18 mouse cellular contexts compared by ENCODE assay signal in genomic region chr5:63132552-63132951, GRCm38 (mm10).
DNase-seq lines count a peak whose midpoint lies in the region; ATAC-seq lines count a peak whose summit lies in the region.
"Had no signal": no experiment of that assay in that cellular context is flagged by ENCODE, and none has a peak within 500 bp of the region (broad histone marks: within the 10 kb centered on the region; RNA-seq: fewer than 3 reads in every experiment).

No protein-coding gene starts in this region.

- no peak overlapping the region for H3K27ac ChIP-seq in embryonic facial prominence, embryonic 11.5 days (replicated peaks; ENCODE audit: low read depth, low read length)
- no peak overlapping the region for H3K27ac ChIP-seq in embryonic facial prominence, embryonic 10.5 days (replicated peaks)
- no peak overlapping the region for H3K27ac ChIP-seq in liver, embryonic 11.5 days (ENCODE audit: low read depth, low read length)
- H3K27ac ChIP-seq: forebrain, embryonic 13.5 days had no signal

- no peak overlapping the region for H3K4me2 ChIP-seq in embryonic facial prominence, embryonic 11.5 days (ENCODE audit: low read depth, low read length)
- no peak overlapping the region for H3K4me2 ChIP-seq in liver, embryonic 11.5 days
- H3K4me2 ChIP-seq: forebrain, embryonic 13.5 days; lung, embryonic 14.5 days had no signal

- H3K27me3 ChIP-seq in embryonic facial prominence, embryonic 11.5 days (ENCODE audit: control insufficient read depth, insufficient read depth, low read length), result no peaks in the 10 kb centered on the region
- H3K27me3 ChIP-seq in embryonic facial prominence, embryonic 10.5 days (replicated peaks; ENCODE audit: low read depth, poor library complexity, severe bottlenecking), result no peaks in the 10 kb centered on the region
- H3K27me3 ChIP-seq in liver, embryonic 11.5 days (replicated peaks; ENCODE audit: control insufficient read depth, insufficient read depth, low read length), result no peaks in the 10 kb centered on the region
- H3K27me3 ChIP-seq: forebrain, embryonic 13.5 days had no signal

- H3K4me1 ChIP-seq in embryonic facial prominence, embryonic 11.5 days (ENCODE audit: control insufficient read depth, insufficient read depth, low read length), result no peaks in the 10 kb centered on the region
- H3K4me1 ChIP-seq in embryonic facial prominence, embryonic 10.5 days, result no peaks in the 10 kb centered on the region
- no peaks in the 10 kb centered on the region for H3K4me1 ChIP-seq in liver, embryonic 11.5 days (replicated peaks; ENCODE audit: control insufficient read depth, insufficient read depth, low read length)
- H3K4me1 ChIP-seq: forebrain, embryonic 13.5 days had no signal

- ATAC-seq in embryonic facial prominence, embryonic 11.5 days (replicated peaks; ENCODE audit: insufficient number of reproducible peaks, low FRiP score, low TSS enrichment, low read depth), result no peak
- no peak for ATAC-seq in liver, embryonic 11.5 days (replicated peaks; ENCODE audit: low FRiP score)
- ATAC-seq: forebrain, embryonic 13.5 days had no signal

- no peaks in the 10 kb centered on the region for H3K9me3 ChIP-seq in embryonic facial prominence, embryonic 11.5 days (replicated peaks; ENCODE audit: control insufficient read depth, low read length)
- no peaks in the 10 kb centered on the region for H3K9me3 ChIP-seq in embryonic facial prominence, embryonic 10.5 days
- no peaks in the 10 kb centered on the region for H3K9me3 ChIP-seq in liver, embryonic 11.5 days (ENCODE audit: control insufficient read depth, low read length)
- H3K9me3 ChIP-seq: forebrain, embryonic 13.5 days had no signal

- H3K36me3 ChIP-seq in embryonic facial prominence, embryonic 11.5 days (replicated peaks; ENCODE audit: control insufficient read depth, insufficient read depth, low read depth, low read length), result no peaks in the 10 kb centered on the region
- H3K36me3 ChIP-seq in embryonic facial prominence, embryonic 10.5 days (replicated peaks), result no peaks in the 10 kb centered on the region
- H3K36me3 ChIP-seq in liver, embryonic 11.5 days (ENCODE audit: control insufficient read depth, insufficient read depth, low read length), result no peaks in the 10 kb centered on the region

- peak; percentile 28 for DNase-seq in embryonic facial prominence, embryonic 11.5 days (ENCODE audit: low spot score)
- DNase-seq in embryonic facial prominence, embryonic 10.5 days (ENCODE audit: low spot score), result no peak
- peak; percentile 30 for DNase-seq in right cerebral cortex, adult 18-20 months
- DNase-seq in right cerebral cortex, postnatal 14 days, result no peak
- peak; percentile 13 to 69 for DNase-seq in layer of hippocampus, postnatal 14 days (ENCODE audit: low spot score in 2 of 2)
- DNase-seq in right cerebral cortex, postnatal 25 days, result peak; percentile 8
- DNase-seq in liver, embryonic 11.5 days (ENCODE audit: low spot score), result no peak
- no peak for DNase-seq in kidney, adult 11 months
- DNase-seq: adrenal gland, adult 8-10 months; cerebellum, adult 9-11 months; kidney, adult 8-10 months; kidney, postnatal 14 days; lung, embryonic 14.5 days; lung, postnatal 36 days; retina, postnatal 1 day; spleen, adult 18-20 months; thymus, adult 2 months had no signal

- H3K4me3 ChIP-seq in embryonic facial prominence, embryonic 11.5 days (ENCODE audit: low read depth, low read length), result no peak overlapping the region
- no peak overlapping the region for H3K4me3 ChIP-seq in embryonic facial prominence, embryonic 10.5 days
- no peak overlapping the region for H3K4me3 ChIP-seq in liver, embryonic 11.5 days (ENCODE audit: low read depth, low read length)
- H3K4me3 ChIP-seq: forebrain, embryonic 13.5 days had no signal

- H3K9ac ChIP-seq in embryonic facial prominence, embryonic 11.5 days (replicated peaks; ENCODE audit: low read length), result no peak overlapping the region
- H3K9ac ChIP-seq in liver, embryonic 11.5 days (ENCODE audit: low read depth, low read length), result no peak overlapping the region
- H3K9ac ChIP-seq: forebrain, embryonic 13.5 days; lung, embryonic 14.5 days had no signal

Comparison
In these comparisons a context has a peak if more than half of its experiments do, and no peak if none do; other contexts are left out.
1. DNase-seq: peak in embryonic facial prominence, embryonic 11.5 days (single experiment), right cerebral cortex, adult 18-20 months (single experiment), layer of hippocampus, postnatal 14 days (2 of 2) and right cerebral cortex, postnatal 25 days (single experiment); none in embryonic facial prominence, embryonic 10.5 days (single experiment), right cerebral cortex, postnatal 14 days (single experiment), liver, embryonic 11.5 days (single experiment) and kidney, adult 11 months (single experiment).